Mouse (Mus musculus): ENCODE measurements around the gene Ankrd35. TPM values are rescaled to one million over a fixed set of nuclear protein-coding genes. Genes with fewer than 3 reads are reported as not detected.

Gene Ankrd35
- polyA plus RNA-seq (2015; fragmentation: Nextera tagmentation; extraction: Ambion mirVana): 0.40 and 0.49 TPM in 2 replicates

DNA sequence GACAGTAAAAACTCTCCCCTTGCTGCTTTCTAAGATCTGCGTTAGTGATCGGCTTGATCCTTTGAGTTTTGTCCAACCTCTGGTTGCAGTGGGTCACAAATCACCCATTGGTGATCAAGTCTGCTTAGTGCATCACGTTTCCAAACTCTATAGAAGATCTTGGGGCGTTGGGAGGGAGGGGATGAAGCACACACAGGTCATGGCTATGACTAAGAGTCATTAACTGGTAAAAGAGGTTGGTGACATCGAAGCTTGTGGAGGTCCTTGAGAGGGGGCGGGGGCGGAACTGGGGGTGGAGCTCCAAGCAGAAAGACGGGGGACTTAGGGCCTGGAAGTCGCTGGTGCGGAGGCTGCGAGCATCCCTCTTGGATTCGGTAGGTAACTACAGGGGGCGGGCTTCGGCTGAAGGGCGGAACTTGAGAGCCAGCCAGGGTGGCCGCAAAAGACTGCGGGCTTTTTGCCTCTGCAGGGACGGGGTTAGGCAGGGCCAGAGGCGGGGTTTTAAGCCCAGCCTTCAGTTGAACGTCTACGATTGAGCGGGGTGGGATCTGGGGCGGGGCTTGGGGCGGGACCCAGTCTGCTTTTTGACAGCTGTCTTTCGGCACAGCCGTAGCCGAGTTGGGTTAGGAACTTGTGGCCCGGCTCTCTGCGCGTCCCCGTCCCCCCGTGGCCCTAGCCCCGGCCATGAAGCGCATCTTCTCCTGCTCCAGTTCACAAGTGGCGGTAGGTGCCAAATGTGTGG lies at the start of gene Ankrd35:
Gene Ankrd35 (plus strand): TSS at position 405 of the 742 bp plus-strand sequence.

DNA sequence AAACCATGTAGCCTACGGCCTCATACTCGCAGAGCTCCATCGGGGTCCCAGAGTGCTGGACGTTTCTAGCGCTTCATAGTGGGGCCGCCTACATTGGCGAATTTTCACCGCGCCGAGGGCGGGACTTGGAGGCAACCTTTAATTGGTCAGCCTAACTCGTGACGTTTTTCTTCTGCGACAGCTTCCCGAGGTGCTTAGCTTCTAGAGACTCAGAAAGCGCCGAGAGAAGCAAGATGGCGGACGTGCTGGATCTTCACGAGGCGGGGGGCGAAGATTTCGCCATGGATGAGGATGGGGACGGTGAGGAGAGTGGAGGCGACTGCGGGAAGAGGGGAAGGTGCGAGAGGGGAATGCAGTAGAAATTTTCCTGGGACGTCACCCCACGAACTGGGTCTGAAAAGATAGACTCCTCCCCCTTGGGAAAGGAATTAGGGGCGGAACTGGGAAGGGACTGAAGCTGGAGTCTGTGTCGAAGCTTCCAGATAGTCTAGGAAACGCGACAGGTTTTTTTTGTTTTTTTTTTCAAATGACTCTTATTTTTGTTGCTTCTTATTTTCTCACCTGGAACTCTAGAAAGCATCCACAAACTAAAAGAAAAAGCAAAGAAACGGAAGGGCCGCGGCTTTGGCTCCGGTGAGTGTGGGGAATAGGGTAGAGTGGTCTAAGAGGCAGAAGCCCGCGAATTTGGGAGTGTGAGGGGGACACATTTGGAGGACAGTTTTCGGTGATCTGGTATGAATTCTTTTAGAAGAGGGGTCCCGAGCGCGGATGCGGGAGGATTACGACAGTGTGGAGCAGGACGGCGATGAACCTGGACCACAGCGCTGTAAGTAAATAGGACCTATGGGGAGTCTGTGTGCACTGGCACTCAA lies 40.0 kb upstream of the Ankrd35 start, which contains the start of gene Rbm8a:
Gene Rbm8a (plus strand): TSS at position 205 of the 872 bp plus-strand sequence.

DNA sequence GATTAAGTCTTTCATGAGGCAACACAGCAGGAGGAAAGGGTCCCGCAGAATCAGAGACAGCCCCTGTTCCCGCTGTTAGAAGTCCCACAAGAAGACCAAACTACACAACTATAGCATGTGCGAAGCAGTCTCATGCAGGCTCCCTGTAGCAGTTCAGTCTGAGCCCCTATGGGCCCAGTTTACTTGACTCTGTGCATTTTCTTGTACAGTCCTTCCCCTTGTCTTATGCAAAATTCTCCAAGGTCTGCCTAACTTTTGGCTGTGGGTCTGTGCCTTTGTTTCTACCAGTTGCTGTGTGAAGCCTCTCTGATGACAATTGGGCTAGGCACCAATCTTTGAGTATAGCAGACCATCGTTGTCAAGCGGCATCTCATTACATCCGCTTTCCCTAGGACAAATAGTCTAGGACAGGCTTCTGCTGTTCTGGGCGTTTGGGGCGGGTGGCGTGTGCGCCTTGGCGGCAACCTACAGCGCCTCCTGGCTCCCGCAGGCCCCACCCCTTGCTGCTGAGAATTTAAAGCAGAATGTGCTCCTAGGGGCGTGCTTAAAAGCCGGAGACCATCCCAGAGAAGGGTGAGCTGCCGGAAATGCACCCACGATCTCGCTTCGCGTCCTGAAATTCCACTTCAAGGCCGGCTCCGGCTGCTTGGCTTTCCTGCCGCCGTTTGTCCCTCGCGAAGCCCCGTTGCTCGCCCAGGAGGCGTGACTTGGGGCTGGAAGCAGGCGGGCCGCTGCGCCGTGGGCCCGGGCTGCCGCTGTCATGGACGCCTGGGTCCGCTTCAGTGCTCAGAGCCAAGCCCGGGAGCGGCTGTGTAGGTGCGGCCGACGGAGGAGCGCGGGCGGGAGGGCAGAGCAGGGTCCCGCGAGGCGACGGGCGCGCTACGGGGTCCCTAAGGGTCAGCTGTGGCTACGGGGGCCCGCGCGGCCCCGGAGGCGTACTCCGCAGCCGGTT lies 34.7 kb upstream of the Ankrd35 start, which contains the start of the genes Pex11b and Gm42957:
Gene Pex11b (plus strand): TSS at position 449 of the 952 bp plus-strand sequence.
Gene Gm42957 (plus strand): TSS at position 547 of the 952 bp plus-strand sequence.

DNA sequence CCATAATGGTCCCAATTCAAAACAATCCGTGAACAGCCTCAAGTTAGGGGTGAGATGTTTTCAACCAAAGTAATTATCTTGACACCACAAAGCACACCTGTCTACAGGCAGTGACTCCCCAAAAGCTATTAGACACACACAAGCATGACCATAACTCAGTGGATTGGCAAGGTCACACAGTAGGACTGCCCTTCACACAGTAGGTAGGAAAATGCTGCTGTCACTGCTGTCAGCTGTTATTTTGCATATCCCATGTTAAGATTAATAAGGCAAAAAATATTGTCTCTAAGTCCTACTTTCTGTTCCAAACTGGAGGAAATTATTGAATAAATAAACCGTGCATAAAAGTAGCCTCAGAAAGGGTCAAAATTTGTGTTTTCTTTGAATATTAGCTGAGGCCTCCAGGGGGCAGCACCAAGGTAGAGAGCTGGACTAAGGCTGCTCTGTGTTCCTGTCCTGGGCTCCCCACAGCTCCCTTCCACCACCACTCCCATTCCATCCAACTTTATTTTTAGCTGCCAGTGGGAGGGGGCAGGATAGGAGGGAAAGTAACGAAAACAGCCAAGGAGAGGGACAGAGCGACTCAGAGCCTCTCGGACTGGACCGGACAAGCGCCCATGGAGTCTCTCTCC lies 24.8 kb upstream of the Ankrd35 start, which contains the start of gene Itga10:
Gene Itga10 (plus strand): TSS at position 567 of the 632 bp plus-strand sequence.

DNA sequence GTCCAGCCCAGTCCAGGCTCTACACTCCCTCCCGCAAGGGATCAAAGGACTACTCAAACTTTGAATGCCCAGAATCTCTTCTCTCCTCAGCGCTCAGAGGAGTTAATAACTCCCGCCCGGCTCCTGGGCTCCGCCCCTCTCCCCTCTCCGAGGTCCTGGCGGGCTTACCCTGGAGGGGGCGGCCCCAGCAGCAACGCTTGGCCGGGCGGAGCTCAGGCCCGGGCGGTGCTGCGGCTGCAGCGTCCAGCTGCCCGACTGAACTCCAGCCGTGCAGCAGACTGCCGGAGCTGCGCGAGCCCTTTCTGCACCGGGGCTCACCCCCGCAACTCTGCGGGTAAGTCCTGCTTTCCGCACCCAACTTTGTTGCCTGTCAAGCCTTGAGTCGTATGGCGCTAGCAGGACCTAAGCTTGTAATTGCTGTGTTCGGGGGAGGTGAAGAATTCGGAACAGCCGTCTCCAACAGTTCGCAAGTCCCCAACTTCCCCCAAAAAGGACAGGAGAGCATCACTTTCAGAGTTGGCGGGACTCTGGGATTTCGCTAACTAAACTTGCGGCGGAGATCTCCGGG lies 26.4 kb downstream of the Ankrd35 start, which contains the start of gene Pias3:
Gene Pias3 (plus strand): TSS at position 187 of the 568 bp plus-strand sequence.

DNA sequence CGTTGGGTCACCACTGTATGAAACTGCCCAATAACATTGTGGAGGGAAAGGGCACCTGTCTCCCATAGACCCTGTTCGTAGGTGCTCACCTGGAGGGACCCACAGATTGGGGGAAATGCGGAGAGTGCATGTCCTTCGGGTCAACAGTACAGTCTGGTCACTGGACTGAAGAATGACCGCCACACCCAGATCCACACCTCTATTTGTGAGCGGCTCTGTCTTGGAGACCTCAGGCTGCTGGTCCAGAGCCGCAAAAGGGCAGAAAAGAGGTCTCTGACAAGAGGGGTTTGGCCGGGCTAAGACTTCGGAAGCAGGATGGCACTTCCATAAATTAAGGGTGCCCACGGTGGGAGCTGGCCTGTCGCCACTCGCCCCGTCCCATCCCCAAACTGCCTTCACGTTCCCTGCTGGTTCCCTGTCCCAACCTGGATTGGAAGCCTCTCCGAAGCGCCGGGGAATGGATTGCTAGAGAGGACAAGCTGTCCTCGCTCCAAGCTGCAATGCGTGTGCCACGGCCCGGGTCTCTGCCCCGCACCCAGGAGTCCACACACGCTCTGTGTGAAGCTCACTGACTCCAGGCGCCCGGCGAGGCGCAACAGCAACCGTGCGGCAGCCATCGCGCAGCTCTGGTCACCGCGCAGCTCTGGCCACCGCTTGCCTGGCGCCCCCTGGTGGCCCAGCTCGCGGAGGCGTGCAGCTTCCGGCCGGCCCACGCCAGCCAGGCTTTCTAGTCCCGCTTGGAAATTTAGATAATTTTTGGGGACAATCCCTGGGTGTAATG lies 38.2 kb downstream of the Ankrd35 start, which contains the start of gene Nudt17:
Gene Nudt17 (minus strand): TSS at position 660 of the 781 bp plus-strand sequence.

DNA sequence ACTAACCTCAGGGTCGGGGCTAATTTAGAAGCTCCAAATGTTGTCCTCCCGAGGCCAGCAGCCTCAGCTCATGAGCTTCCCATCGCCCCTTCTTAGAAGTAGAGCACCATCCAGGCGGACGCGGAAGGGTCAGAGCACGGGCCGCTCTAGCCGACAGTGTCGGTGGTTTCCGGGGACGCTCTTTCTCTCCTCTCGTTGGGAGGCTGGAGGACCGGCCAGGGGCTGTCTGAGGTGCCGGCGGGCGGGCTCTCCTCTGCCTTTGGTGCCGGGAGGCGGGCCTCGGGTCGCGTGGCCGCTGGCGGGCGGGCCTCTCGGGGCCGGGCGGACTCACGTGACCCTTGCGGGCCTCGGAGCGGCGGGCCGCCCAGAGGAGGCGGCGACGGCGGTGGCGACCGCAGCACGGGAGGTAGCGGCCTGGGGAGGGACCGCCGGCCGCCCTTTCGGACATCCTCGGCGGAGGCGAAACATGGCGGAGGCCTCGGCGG lies 57.5 kb downstream of the Ankrd35 start, which contains the start of the genes Polr3c and Rnf115:
Gene Polr3c (minus strand): TSS at position 286 of the 485 bp plus-strand sequence.
Gene Rnf115 (plus strand): TSS at position 322 of the 485 bp plus-strand sequence.

Other genes starting within 250 kb of the Ankrd35 start
- not detected in 2 replicates for gene BC107364, start 217.8 kb upstream of the Ankrd35 start, polyA plus RNA-seq (2015; fragmentation: Nextera tagmentation; extraction: Ambion mirVana)
- 0.08 TPM in 1 of 2 replicates, not detected in the other for gene Hfe2, start 145.0 kb upstream of the Ankrd35 start, polyA plus RNA-seq (2015; fragmentation: Nextera tagmentation; extraction: Ambion mirVana)
- 163 and 201 TPM in 2 replicates for gene Txnip, start 112.2 kb upstream of the Ankrd35 start, polyA plus RNA-seq (2015; fragmentation: Nextera tagmentation; extraction: Ambion mirVana)
- gene Gm16253, start 93.1 kb upstream of the Ankrd35 start, polyA plus RNA-seq (2015; fragmentation: Nextera tagmentation; extraction: Ambion mirVana): 0.48 and 0.51 TPM in 2 replicates
- gene Polr3gl, start 76.0 kb upstream of the Ankrd35 start, polyA plus RNA-seq (2015; fragmentation: Nextera tagmentation; extraction: Ambion mirVana): 23.0 and 30.8 TPM in 2 replicates
- 0.36 and 0.44 TPM in 2 replicates for gene Ankrd34a, start 73.5 kb upstream of the Ankrd35 start, polyA plus RNA-seq (2015; fragmentation: Nextera tagmentation; extraction: Ambion mirVana)
- gene Lix1l, start 69.0 kb upstream of the Ankrd35 start, polyA plus RNA-seq (2015; fragmentation: Nextera tagmentation; extraction: Ambion mirVana): 2.2 and 2.4 TPM in 2 replicates
- gene Rbm8a, start 40.2 kb upstream of the Ankrd35 start, polyA plus RNA-seq (2015; fragmentation: Nextera tagmentation; extraction: Ambion mirVana): 106 and 114 TPM in 2 replicates
- 25.6 and 26.8 TPM in 2 replicates for gene Pex11b, start 34.8 kb upstream of the Ankrd35 start, polyA plus RNA-seq (2015; fragmentation: Nextera tagmentation; extraction: Ambion mirVana)
- gene Gm42957, start 34.7 kb upstream of the Ankrd35 start, polyA plus RNA-seq (2015; fragmentation: Nextera tagmentation; extraction: Ambion mirVana): 0.04 TPM in 2 replicates
- 0.18 and 0.36 TPM in 2 replicates for gene Itga10, start 24.5 kb upstream of the Ankrd35 start, polyA plus RNA-seq (2015; fragmentation: Nextera tagmentation; extraction: Ambion mirVana)
- 13.2 and 18.1 TPM in 2 replicates for gene Pias3, start 26.3 kb downstream of the Ankrd35 start, polyA plus RNA-seq (2015; fragmentation: Nextera tagmentation; extraction: Ambion mirVana)
- 1.6 and 2.9 TPM in 2 replicates for gene Nudt17, start 38.4 kb downstream of the Ankrd35 start, polyA plus RNA-seq (2015; fragmentation: Nextera tagmentation; extraction: Ambion mirVana)
- gene Polr3c, start 57.5 kb downstream of the Ankrd35 start, polyA plus RNA-seq (2015; fragmentation: Nextera tagmentation; extraction: Ambion mirVana): 21.1 and 22.0 TPM in 2 replicates
- 30.7 and 36.5 TPM in 2 replicates for gene Rnf115, start 57.5 kb downstream of the Ankrd35 start, polyA plus RNA-seq (2015; fragmentation: Nextera tagmentation; extraction: Ambion mirVana)
- not detected in 2 replicates for gene Pdzk1, start 159.2 kb downstream of the Ankrd35 start, polyA plus RNA-seq (2015; fragmentation: Nextera tagmentation; extraction: Ambion mirVana)
- gene Cd160, start 159.2 kb downstream of the Ankrd35 start, polyA plus RNA-seq (2015; fragmentation: Nextera tagmentation; extraction: Ambion mirVana): 1.2 and 2.6 TPM in 2 replicates
- gene Gja5, start 234.6 kb downstream of the Ankrd35 start, polyA plus RNA-seq (2015; fragmentation: Nextera tagmentation; extraction: Ambion mirVana): 2.9 and 3.7 TPM in 2 replicates
- 19.4 and 20.3 TPM in 2 replicates for gene Gpr89, start 235.2 kb downstream of the Ankrd35 start, polyA plus RNA-seq (2015; fragmentation: Nextera tagmentation; extraction: Ambion mirVana)

Measured in spleen, postnatal 0 days (tissue).